Mouse (Mus musculus) testis, adult 2 months (tissue): ENCODE results near the gene Lamb2. TPM values are rescaled to one million over a fixed set of nuclear protein-coding genes. Genes with fewer than 3 reads are reported as not detected.

Source experiments
- H3K27ac ChIP-seq: fragments of 200-500 bp; 2 replicates; pipeline ENCODE4 v1.5.1; 2012; ENCODE audit warnings: low read depth, low read length; ENCODE audit not compliant: control insufficient read depth, insufficient read depth
- H3K27me3 ChIP-seq: fragments of 200-500 bp; 2 replicates; pipeline ENCODE4 v1.6.1; 2012; ENCODE audit warnings: mild to moderate bottlenecking, low read length, moderate library complexity; ENCODE audit not compliant: control insufficient read depth, insufficient read depth
- H3K36me3 ChIP-seq: fragments of 200-500 bp; 2 replicates; pipeline ENCODE4 v1.6.1; 2012; ENCODE audit warnings: mild to moderate bottlenecking, low read length; ENCODE audit not compliant: control insufficient read depth, insufficient read depth
- H3K4me1 ChIP-seq: fragments of 200-500 bp; 2 replicates; pipeline ENCODE4 v1.6.1; 2012; ENCODE audit warnings: low read length; ENCODE audit not compliant: control insufficient read depth, insufficient read depth
- H3K4me3 ChIP-seq: fragments of 200-500 bp; 2 replicates; pipeline ENCODE4 v1.5.1; 2012; ENCODE audit warnings: low read depth, mild to moderate bottlenecking, low read length, moderate library complexity, mixed read lengths; ENCODE audit not compliant: control insufficient read depth
- CTCF ChIP-seq: fragments of 200-500 bp; IDR thresholded peaks from 2 replicates; pipeline ENCODE4 v1.5.1; 2012; ENCODE audit warnings: low read depth, mild to moderate bottlenecking, inconsistent platforms, low read length, moderate library complexity; ENCODE audit not compliant: control insufficient read depth, insufficient read depth, insufficient replicate concordance
- POLR2A ChIP-seq: fragments of 200-500 bp; IDR thresholded peaks from 2 replicates; pipeline ENCODE4 v1.6.1; 2012; ENCODE audit warnings: low read depth, mild to moderate bottlenecking, inconsistent platforms, low read length, moderate library complexity; ENCODE audit not compliant: control insufficient read depth
- polyA plus RNA-seq: library from polyadenylated mRNA; depleted of rRNA; stranded (reverse); fragments of >200 nt; gene quantifications from 2 replicates; pipeline ENCODE4 v1.2.3, GENCODE M21; 2012; rRNA removed

Gene Lamb2
- polyA plus RNA-seq, 1 experiment, result 23.3 TPM

- Histone ChIP-seq H3K36me3 (peaks cover 6% of the 10 kb centered on the region), H3K4me1 (peaks cover 6% of the 10 kb centered on the region), H3K4me3 (peak overlapping the region; percentile 97), H3K27me3 (no peaks in the 10 kb centered on the region), H3K27ac (peak overlapping the region; percentile 99)
- peak; percentile 41 for TF ChIP-seq POLR2A
- no peak for TF ChIP-seq CTCF
Observed at GRCm38 (mm10) chr9:108517253-108517930, 37.9 kb downstream of the Lamb2 start.

GRCm38 (mm10) chr9:108517931-108518332, 38.4 kb downstream of the Lamb2 start:
- Histone ChIP-seq H3K36me3 (peaks cover 6% of the 10 kb centered on the region), H3K4me3 (peak overlapping the region; percentile 88), H3K4me1 (peaks cover 6% of the 10 kb centered on the region), H3K27me3 (no peaks in the 10 kb centered on the region), H3K27ac (peak overlapping the region; percentile 94)
- TF ChIP-seq CTCF, result no peak
- no peak; the same call in 1 of the 2 replicates for TF ChIP-seq POLR2A

GRCm38 (mm10) chr9:108521604-108522003, 42.1 kb downstream of the Lamb2 start:
- H3K36me3 ChIP-seq, result no peaks in the 10 kb centered on the region
- no peak overlapping the region for H3K27ac ChIP-seq
- H3K4me1 ChIP-seq, result no peaks in the 10 kb centered on the region; the same call in 1 of the 2 replicates
- no peaks in the 10 kb centered on the region for H3K27me3 ChIP-seq
- TF ChIP-seq CTCF, result no peak
- TF ChIP-seq POLR2A, result no peak
- no peak overlapping the region for H3K4me3 ChIP-seq

- no peaks in the 10 kb centered on the region for H3K27me3 ChIP-seq
- H3K36me3 ChIP-seq, result no peaks in the 10 kb centered on the region
- no peak overlapping the region for H3K4me3 ChIP-seq
- H3K4me1 ChIP-seq, result no peaks in the 10 kb centered on the region; the same call in 1 of the 2 replicates
- no peak overlapping the region for H3K27ac ChIP-seq
- no peak for TF ChIP-seq POLR2A
- TF ChIP-seq CTCF, result no peak
Observed at GRCm38 (mm10) chr9:108523341-108523740, 43.8 kb downstream of the Lamb2 start.

GRCm38 (mm10) chr9:108525400-108525799, 45.9 kb downstream of the Lamb2 start:
- Histone ChIP-seq H3K27me3 (no peaks in the 10 kb centered on the region), H3K36me3 (peaks cover 1% of the 10 kb centered on the region; the same call in 1 of the 2 replicates), H3K4me1 (no peaks in the 10 kb centered on the region), H3K4me3 (no peak overlapping the region), H3K27ac (no peak overlapping the region)
- TF ChIP-seq CTCF (no peak), POLR2A (no peak)

GRCm38 (mm10) chr9:108530954-108531353, 51.4 kb downstream of the Lamb2 start:
- Histone ChIP-seq H3K27me3 (no peaks in the 10 kb centered on the region), H3K4me3 (no peak overlapping the region), H3K36me3 (peaks cover 1% of the 10 kb centered on the region; the same call in 1 of the 2 replicates), H3K4me1 (no peaks in the 10 kb centered on the region), H3K27ac (no peak overlapping the region)
- TF ChIP-seq CTCF (no peak), POLR2A (no peak)

GRCm38 (mm10) chr9:108531496-108531895, 52.0 kb downstream of the Lamb2 start:
- no peak overlapping the region for H3K4me3 ChIP-seq
- no peaks in the 10 kb centered on the region for H3K27me3 ChIP-seq
- TF ChIP-seq CTCF (no peak), POLR2A (no peak)
- H3K27ac ChIP-seq, result no peak overlapping the region
- no peaks in the 10 kb centered on the region for H3K4me1 ChIP-seq
- H3K36me3 ChIP-seq, result peaks cover 1% of the 10 kb centered on the region; the same call in 1 of the 2 replicates

Other genes starting within 250 kb of the Lamb2 start
- gene Dag1, start 215.8 kb upstream of the Lamb2 start, polyA plus RNA-seq, result 14.0 and 17.2 TPM in 2 replicates
- gene Nicn1, start 189.3 kb upstream of the Lamb2 start, polyA plus RNA-seq, result 23.1 and 24.8 TPM in 2 replicates
- 4.3 and 7.9 TPM in 2 replicates for gene Amt, start 182.9 kb upstream of the Lamb2 start, polyA plus RNA-seq
- 34.8 and 40.5 TPM in 2 replicates for gene Rhoa, start 173.6 kb upstream of the Lamb2 start, polyA plus RNA-seq
- gene Tcta, start 173.6 kb upstream of the Lamb2 start, polyA plus RNA-seq, result 40.4 and 42.0 TPM in 2 replicates
- gene Gpx1, start 140.8 kb upstream of the Lamb2 start, polyA plus RNA-seq, result 64.0 and 88.9 TPM in 2 replicates
- gene Usp4, start 131.9 kb upstream of the Lamb2 start, polyA plus RNA-seq, result 115 and 116 TPM in 2 replicates
- 72.2 and 91.0 TPM in 2 replicates for gene 1700102P08Rik, start 86.9 kb upstream of the Lamb2 start, polyA plus RNA-seq
- 5.3 and 5.8 TPM in 2 replicates for gene Ccdc36, start 51.3 kb upstream of the Lamb2 start, polyA plus RNA-seq
- gene BC048562, start 43.3 kb upstream of the Lamb2 start, polyA plus RNA-seq, result 91.8 and 100 TPM in 2 replicates
- 19.4 and 20.6 TPM in 2 replicates for gene Ccdc71, start 19.2 kb upstream of the Lamb2 start, polyA plus RNA-seq
- gene Klhdc8b, start 18.2 kb upstream of the Lamb2 start, polyA plus RNA-seq, result 15.2 and 18.7 TPM in 2 replicates
- gene Usp19, start 10.9 kb downstream of the Lamb2 start, polyA plus RNA-seq, result 128 and 134 TPM in 2 replicates
- gene Qars, start 28.0 kb downstream of the Lamb2 start, polyA plus RNA-seq, result 159 and 195 TPM in 2 replicates
- 196 and 208 TPM in 2 replicates for gene Qrich1, start 37.1 kb downstream of the Lamb2 start, polyA plus RNA-seq
- gene Impdh2, start 80.5 kb downstream of the Lamb2 start, polyA plus RNA-seq, result 172 and 183 TPM in 2 replicates
- gene Ndufaf3, start 87.7 kb downstream of the Lamb2 start, polyA plus RNA-seq, result 347 and 402 TPM in 2 replicates
- gene Dalrd3, start 90.2 kb downstream of the Lamb2 start, polyA plus RNA-seq, result 184 and 185 TPM in 2 replicates
- 13.4 and 13.5 TPM in 2 replicates for gene Wdr6, start 99.0 kb downstream of the Lamb2 start, polyA plus RNA-seq
- 5.4 and 5.5 TPM in 2 replicates for gene P4htm, start 117.9 kb downstream of the Lamb2 start, polyA plus RNA-seq
- gene Arih2, start 169.7 kb downstream of the Lamb2 start, polyA plus RNA-seq, result 138 and 143 TPM in 2 replicates
- gene Slc25a20, start 182.4 kb downstream of the Lamb2 start, polyA plus RNA-seq, result 19.7 and 20.4 TPM in 2 replicates
- gene Prkar2a, start 209.6 kb downstream of the Lamb2 start, polyA plus RNA-seq, result 105 and 112 TPM in 2 replicates